Mouse (Mus musculus): ENCODE results near the gene Cdc42ep1. TPM values are rescaled to one million over a fixed set of nuclear protein-coding genes. Genes with fewer than 3 reads are reported as not detected.

The Cdc42ep1 gene
- total RNA-seq, 2 experiments from 2014 or later, result not detected

GRCm38 (mm10) chr15:78826213-78827204, 15.9 kb upstream of the Cdc42ep1 start:
- peak; percentile 92 for ATAC-seq (replicated peaks; ENCODE audit: low FRiP score, low TSS enrichment, poor library complexity, severe bottlenecking)

GRCm38 (mm10) chr15:78828315-78828714, 14.1 kb upstream of the Cdc42ep1 start:
- no peak for ATAC-seq (replicated peaks; ENCODE audit: low FRiP score, low TSS enrichment, poor library complexity, severe bottlenecking)

- ATAC-seq (replicated peaks; ENCODE audit: low FRiP score, low TSS enrichment, poor library complexity, severe bottlenecking), result no peak
Measured at GRCm38 (mm10) chr15:78829636-78830035, 12.8 kb upstream of the Cdc42ep1 start.

- no peak for ATAC-seq (replicated peaks; ENCODE audit: low FRiP score, low TSS enrichment, poor library complexity, severe bottlenecking)
Measured at GRCm38 (mm10) chr15:78830742-78831719, 11.4 kb upstream of the Cdc42ep1 start.

- ATAC-seq (replicated peaks; ENCODE audit: low FRiP score, low TSS enrichment, poor library complexity, severe bottlenecking), result no peak
Measured at GRCm38 (mm10) chr15:78831720-78832657, 10.4 kb upstream of the Cdc42ep1 start.

- ATAC-seq (replicated peaks; ENCODE audit: low FRiP score, low TSS enrichment, poor library complexity, severe bottlenecking), result no peak
Measured at GRCm38 (mm10) chr15:78832701-78833123, 9.7 kb upstream of the Cdc42ep1 start.

- ATAC-seq (replicated peaks; ENCODE audit: low FRiP score, low TSS enrichment, poor library complexity, severe bottlenecking), result peak; percentile 33; the same call in 1 of the 2 replicates
Measured at GRCm38 (mm10) chr15:78833582-78833981, 8.8 kb upstream of the Cdc42ep1 start.

GRCm38 (mm10) chr15:78834233-78835005, 8.0 kb upstream of the Cdc42ep1 start:
- no peak for ATAC-seq (replicated peaks; ENCODE audit: low FRiP score, low TSS enrichment, poor library complexity, severe bottlenecking)

GRCm38 (mm10) chr15:78835200-78836085, 7.0 kb upstream of the Cdc42ep1 start:
- peak; percentile 91 for ATAC-seq (replicated peaks; ENCODE audit: low FRiP score, low TSS enrichment, poor library complexity, severe bottlenecking)

GRCm38 (mm10) chr15:78836086-78836621, 6.3 kb upstream of the Cdc42ep1 start:
- ATAC-seq (replicated peaks; ENCODE audit: low FRiP score, low TSS enrichment, poor library complexity, severe bottlenecking), result no peak

GRCm38 (mm10) chr15:78839744-78840143, 2.7 kb upstream of the Cdc42ep1 start:
- ATAC-seq (replicated peaks; ENCODE audit: low FRiP score, low TSS enrichment, poor library complexity, severe bottlenecking), result no peak

GRCm38 (mm10) chr15:78840241-78840640, 2.2 kb upstream of the Cdc42ep1 start:
- no peak for ATAC-seq (replicated peaks; ENCODE audit: low FRiP score, low TSS enrichment, poor library complexity, severe bottlenecking)

GRCm38 (mm10) chr15:78840751-78841150, 1.7 kb upstream of the Cdc42ep1 start:
- ATAC-seq (replicated peaks; ENCODE audit: low FRiP score, low TSS enrichment, poor library complexity, severe bottlenecking), result no peak

- no peak for ATAC-seq (replicated peaks; ENCODE audit: low FRiP score, low TSS enrichment, poor library complexity, severe bottlenecking)
Measured at GRCm38 (mm10) chr15:78841161-78841790, 1.1 kb upstream of the Cdc42ep1 start.

- ATAC-seq (replicated peaks; ENCODE audit: low FRiP score, low TSS enrichment, poor library complexity, severe bottlenecking), result no peak
Measured at GRCm38 (mm10) chr15:78843581-78844469, 1.4 kb downstream of the Cdc42ep1 start.

Measured in megakaryocyte-erythroid progenitor cell, adult 5-6 weeks (primary cell).